7 mouse cellular contexts compared by ENCODE assay signal in genomic region chr5:23453561-23453960, GRCm38 (mm10). TPM values are rescaled to one million over a fixed set of nuclear protein-coding genes. Genes with fewer than 3 reads are reported as not detected.
DNase-seq lines count a peak whose midpoint lies in the region; ATAC-seq and TF ChIP-seq lines count a peak whose summit lies in the region.
"Not testable (repeated sequence)": the region's sequence is repeated elsewhere in the genome, so short reads cannot be mapped to it uniquely, and the experiment has no call there.

No protein-coding gene starts in this region.

- not testable (repeated sequence) for H3K9me3 ChIP-seq in forebrain, embryonic 14.5 days (replicated peaks; ENCODE audit: control insufficient read depth, low read length); liver, postnatal 0 days (ENCODE audit: low read length); midbrain, postnatal 0 days (ENCODE audit: low read length); stomach, postnatal 0 days (ENCODE audit: control insufficient read depth, low read length)

- H3K4me1 ChIP-seq in forebrain, embryonic 14.5 days (ENCODE audit: control insufficient read depth, insufficient read depth, low read length); liver, postnatal 0 days (ENCODE audit: insufficient read depth); midbrain, postnatal 0 days (ENCODE audit: insufficient read depth, low read length); stomach, postnatal 0 days (replicated peaks; ENCODE audit: control insufficient read depth, insufficient read depth): not testable (repeated sequence)

- not testable (repeated sequence) for H3K4me2 ChIP-seq in forebrain, embryonic 14.5 days (ENCODE audit: low read length); liver, postnatal 0 days (ENCODE audit: low read depth, low read length); midbrain, postnatal 0 days (ENCODE audit: low read depth, low read length, poor library complexity, severe bottlenecking); stomach, postnatal 0 days (replicated peaks; ENCODE audit: low read depth)

- WGBS in forebrain, embryonic 14.5 days, result 69% methylated on average over 2 of the region's 2 CpGs
- WGBS in liver, postnatal 0 days (ENCODE audit: insufficient replicate concordance), result 68% methylated on average over 2 of the region's 2 CpGs
- 87% methylated on average over 2 of the region's 2 CpGs for WGBS in midbrain, postnatal 0 days
- 91% methylated on average over 2 of the region's 2 CpGs for WGBS in stomach, postnatal 0 days

- peak; percentile 31; the same call in 1 of the 2 replicates for TF ChIP-seq CTCF in liver, postnatal 0 days (IDR thresholded peaks at IDR 0.05; ENCODE audit: low read depth)
- peak; percentile 18 for TF ChIP-seq CTCF in midbrain, postnatal 0 days (IDR thresholded peaks at IDR 0.05)
- TF ChIP-seq CTCF in stomach, postnatal 0 days (IDR thresholded peaks at IDR 0.05; ENCODE audit: low read depth), result peak; percentile 18; the same call in 1 of the 2 replicates

- ATAC-seq in forebrain, embryonic 14.5 days; liver, postnatal 0 days; midbrain, postnatal 0 days (ENCODE audit: low FRiP score); stomach, postnatal 0 days (ENCODE audit: low FRiP score, low TSS enrichment): not testable (repeated sequence)
- ATAC-seq in inflammation-experienced regulatory T-cells, adult 6 months, result peak; percentile 67

- DNase-seq in CD4-positive, CD25-positive, alpha-beta regulatory T cell, adult 2 months (ENCODE audit: low read depth, low spot score), result peak; percentile 71
- DNase-seq in adrenal gland, postnatal 14 days, result peak; percentile 9
- peak; percentile 42 for DNase-seq in forebrain, embryonic 14.5 days (ENCODE audit: low spot score)
- not testable (repeated sequence) for DNase-seq in liver, postnatal 0 days; midbrain, postnatal 0 days (ENCODE audit: low spot score); stomach, postnatal 0 days (ENCODE audit: low spot score)

- TF ChIP-seq EP300 in liver, postnatal 0 days (IDR thresholded peaks at IDR 0.05; ENCODE audit: low read depth); stomach, postnatal 0 days (optimal IDR thresholded peaks at IDR 0.05): not testable (repeated sequence)

- H3K4me3 ChIP-seq in forebrain, embryonic 14.5 days (ENCODE audit: low read depth, low read length); liver, postnatal 0 days (ENCODE audit: low read depth, low read length); midbrain, postnatal 0 days (ENCODE audit: low read depth, low read length); stomach, postnatal 0 days (ENCODE audit: low read depth, low read length): not testable (repeated sequence)

- H3K9ac ChIP-seq in forebrain, embryonic 14.5 days (ENCODE audit: low read length); liver, postnatal 0 days (replicated peaks); midbrain, postnatal 0 days (replicated peaks; ENCODE audit: low read length, poor library complexity, severe bottlenecking); stomach, postnatal 0 days (ENCODE audit: low read length): not testable (repeated sequence)

- H3K36me3 ChIP-seq in forebrain, embryonic 14.5 days (ENCODE audit: control insufficient read depth, insufficient read depth, low read length), result peaks cover 29% of the 10 kb centered on the region
- peaks cover 32% of the 10 kb centered on the region for H3K36me3 ChIP-seq in liver, postnatal 0 days (replicated peaks; ENCODE audit: insufficient read depth, low read length)
- not testable (repeated sequence) for H3K36me3 ChIP-seq in midbrain, postnatal 0 days (ENCODE audit: insufficient read depth, low read length); stomach, postnatal 0 days (ENCODE audit: control insufficient read depth, insufficient read depth, low read length)

- not testable (repeated sequence) for H3K27ac ChIP-seq in forebrain, embryonic 14.5 days (ENCODE audit: low read depth, low read length); liver, postnatal 0 days (ENCODE audit: low read depth); midbrain, postnatal 0 days (ENCODE audit: low read depth, low read length); stomach, postnatal 0 days (replicated peaks)

- H3K27me3 ChIP-seq in forebrain, embryonic 14.5 days (replicated peaks; ENCODE audit: control insufficient read depth, insufficient read depth, low read length); liver, postnatal 0 days (ENCODE audit: insufficient read depth, low read length); midbrain, postnatal 0 days (ENCODE audit: insufficient read depth, low read length); stomach, postnatal 0 days (ENCODE audit: control insufficient read depth, insufficient read depth, low read length): not testable (repeated sequence)

RNA-seq across cellular contexts. Expression of gene Kmt2e, which starts 19.3 kb away (rescaled TPM):
- 64.2 and 77.2 TPM in 2 replicates for total RNA-seq in adrenal gland, postnatal 14 days (2021)
- 131 and 154 TPM in 2 replicates for polyA plus RNA-seq in forebrain, embryonic 14.5 days (2014; fragmentation: Nextera tagmentation; extraction: Ambion mirVana)
- polyA plus RNA-seq in inflammation-experienced regulatory T-cells, adult 6 months (2017; shearing (Covaris generic)), result 100 to 1,000 TPM; 200 to 243 (median 210) TPM
- polyA plus RNA-seq in liver, postnatal 0 days (2015; fragmentation: Nextera tagmentation; extraction: Ambion mirVana), result 27.5 and 28.5 TPM in 2 replicates
- 49.3 and 66.4 TPM in 2 replicates for total RNA-seq in midbrain, postnatal 0 days (2014; rRNA removed)
- polyA plus RNA-seq in midbrain, postnatal 0 days (2015; fragmentation: Nextera tagmentation; extraction: Ambion mirVana), result 132 and 144 TPM in 2 replicates
- 51.9 and 54.8 TPM in 2 replicates for polyA plus RNA-seq in stomach, postnatal 0 days (2015; fragmentation: Nextera tagmentation; extraction: Ambion mirVana)
